Mouse (Mus musculus): ENCODE measurements around the gene Rtl1.

Gene Rtl1

DNA sequence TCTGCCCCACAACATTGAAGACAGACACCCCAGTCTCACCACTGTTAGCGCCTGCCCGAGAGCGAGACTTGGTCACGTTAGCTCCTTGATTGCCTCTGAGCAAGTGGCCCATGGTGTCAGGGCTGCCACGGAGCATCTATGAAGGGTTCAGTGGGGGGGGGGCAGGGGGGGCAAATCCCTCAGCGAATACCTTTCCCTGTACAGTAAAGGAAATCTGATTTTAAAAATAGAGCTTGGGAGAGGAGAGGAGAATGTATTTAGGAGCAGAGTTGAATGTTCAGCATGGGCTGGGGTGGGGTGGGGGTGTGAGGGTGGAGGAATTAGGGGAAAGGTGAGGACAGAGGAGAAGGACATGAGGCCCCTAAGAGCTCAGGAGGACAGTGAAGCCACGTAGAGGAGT is at the start of gene Rtl1:
TSS of gene Rtl1 (minus strand) at position 101 of the 400 bp plus-strand sequence.
- DNase-seq (ENCODE audit: low spot score), result no peak

DNA sequence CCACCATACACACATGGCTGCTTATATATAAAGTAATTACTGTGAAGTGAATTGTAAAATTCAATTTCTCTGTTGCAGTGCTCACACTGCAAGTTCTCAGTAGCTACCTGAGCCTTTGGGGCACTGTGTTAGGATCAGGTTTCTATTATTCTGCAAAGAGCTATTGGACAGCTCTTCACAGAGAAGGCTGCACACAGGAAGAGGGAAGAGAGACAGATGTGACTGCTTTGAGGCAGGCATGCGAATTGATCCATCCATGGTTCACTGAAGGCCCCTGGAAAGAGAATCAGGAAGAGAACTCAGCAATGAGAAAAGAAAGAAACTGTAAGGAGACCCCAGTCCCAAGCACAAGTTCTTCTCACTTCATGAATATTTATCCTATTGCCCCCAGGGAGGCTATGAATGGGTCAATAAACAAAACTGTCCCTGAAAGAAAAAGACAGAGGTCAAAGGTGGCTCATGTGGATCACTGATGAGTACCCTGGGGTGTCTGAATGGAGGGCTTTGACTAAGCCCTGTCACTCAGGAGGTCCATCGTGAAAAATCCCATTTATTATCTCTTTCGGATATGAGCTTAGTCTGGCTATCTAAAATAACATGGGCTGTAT is 40.5 kb upstream of the Rtl1 start:
- DNase-seq (ENCODE audit: low spot score), result no peak

GRCm38 (mm10) chr12:109632035-109632434 is 31.9 kb upstream of the Rtl1 start:
- DNase-seq (ENCODE audit: low spot score), result no peak

GRCm38 (mm10) chr12:109628887-109629286 is 28.8 kb upstream of the Rtl1 start:
- DNase-seq (ENCODE audit: low spot score), result no peak

GRCm38 (mm10) chr12:109626910-109627309 is 26.8 kb upstream of the Rtl1 start:
- no peak for DNase-seq (ENCODE audit: low spot score)

DNA sequence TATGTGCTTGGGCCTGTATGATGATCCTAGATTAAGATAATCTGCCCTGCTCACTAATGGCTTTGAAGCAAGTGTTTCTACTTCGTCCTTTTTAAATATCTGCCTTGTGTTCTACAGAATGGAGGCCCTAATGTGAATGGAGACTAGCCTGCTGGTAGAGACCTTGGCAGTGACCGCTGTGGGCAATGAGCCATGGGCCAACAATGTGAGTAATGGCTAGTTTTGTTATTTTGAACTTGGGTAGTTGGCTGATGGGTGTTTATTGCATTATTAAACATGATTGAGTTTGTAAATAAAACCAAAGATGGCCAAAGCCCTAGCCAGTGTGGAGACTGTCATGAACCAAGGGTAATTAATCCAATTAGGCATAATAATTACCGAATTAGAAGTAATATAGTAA is 20.1 kb upstream of the Rtl1 start:
- DNase-seq (ENCODE audit: low spot score), result no peak

DNA sequence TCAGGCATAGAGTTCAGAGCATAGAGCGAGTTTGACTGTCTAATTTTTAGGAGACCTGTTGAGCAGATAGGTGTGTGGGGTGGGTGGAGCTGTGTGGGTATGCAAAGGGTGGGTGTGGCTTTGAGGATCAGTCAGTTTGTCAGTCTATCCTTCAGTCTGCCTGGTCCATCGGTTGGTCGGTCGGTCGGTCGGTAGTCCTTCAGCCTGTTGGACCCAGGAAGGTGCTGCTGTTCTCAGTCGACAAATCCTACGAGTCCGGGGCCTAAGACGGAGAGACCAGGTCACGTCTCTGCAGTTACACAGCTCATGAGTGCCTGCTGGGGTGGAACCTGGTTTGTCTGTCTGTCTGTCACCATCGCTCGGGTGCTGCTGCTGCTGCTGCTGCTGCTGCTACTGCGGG is 17.9 kb upstream of the Rtl1 start:
- no peak for DNase-seq (ENCODE audit: low spot score)

DNA sequence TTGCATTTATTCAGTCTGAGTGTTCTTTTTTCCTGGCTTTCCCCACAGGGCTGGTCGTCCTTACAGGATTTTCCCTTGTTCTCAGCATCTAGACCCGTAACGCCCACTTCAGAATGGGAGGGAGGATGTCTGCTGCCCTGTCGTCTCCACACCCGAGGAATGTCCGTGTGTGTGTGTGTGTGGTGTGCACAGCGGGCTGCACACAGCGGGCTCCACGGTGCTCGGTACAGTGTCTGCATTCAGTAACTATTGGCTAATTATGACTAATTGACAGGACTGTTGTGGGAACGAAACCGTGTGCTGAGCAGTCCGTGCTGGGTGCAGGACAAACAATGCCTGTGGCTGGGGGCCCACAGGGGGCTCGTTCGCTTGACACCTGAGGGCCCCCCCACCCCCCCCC is 17.0 kb upstream of the Rtl1 start:
- DNase-seq (ENCODE audit: low spot score), result no peak

GRCm38 (mm10) chr12:109615371-109615770 is 15.2 kb upstream of the Rtl1 start:
- no peak for DNase-seq (ENCODE audit: low spot score)

DNA sequence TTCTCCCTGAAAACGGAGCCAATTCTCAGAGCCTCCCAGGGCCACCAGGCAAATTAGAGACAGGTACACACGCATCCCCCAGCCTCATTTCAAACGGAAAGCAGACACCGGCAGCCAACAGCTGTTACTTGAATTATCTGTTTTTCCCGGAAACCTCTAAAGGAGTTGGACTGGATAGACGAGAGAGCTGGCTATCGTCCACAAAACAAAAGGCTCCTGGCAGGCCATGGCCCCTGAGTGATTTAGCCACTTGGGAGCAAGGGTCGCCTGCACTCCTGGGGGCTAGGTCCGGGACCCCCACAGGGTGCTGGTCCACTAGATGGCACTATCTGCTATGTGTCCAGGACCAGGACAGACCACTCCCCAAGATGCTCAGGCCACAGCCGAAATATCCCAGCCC is 14.3 kb upstream of the Rtl1 start:
- DNase-seq (ENCODE audit: low spot score), result no peak

- no peak for DNase-seq (ENCODE audit: low spot score)
These were observed 12.6 kb upstream of the Rtl1 start for GRCm38 (mm10) chr12:109612392-109613385.

DNA sequence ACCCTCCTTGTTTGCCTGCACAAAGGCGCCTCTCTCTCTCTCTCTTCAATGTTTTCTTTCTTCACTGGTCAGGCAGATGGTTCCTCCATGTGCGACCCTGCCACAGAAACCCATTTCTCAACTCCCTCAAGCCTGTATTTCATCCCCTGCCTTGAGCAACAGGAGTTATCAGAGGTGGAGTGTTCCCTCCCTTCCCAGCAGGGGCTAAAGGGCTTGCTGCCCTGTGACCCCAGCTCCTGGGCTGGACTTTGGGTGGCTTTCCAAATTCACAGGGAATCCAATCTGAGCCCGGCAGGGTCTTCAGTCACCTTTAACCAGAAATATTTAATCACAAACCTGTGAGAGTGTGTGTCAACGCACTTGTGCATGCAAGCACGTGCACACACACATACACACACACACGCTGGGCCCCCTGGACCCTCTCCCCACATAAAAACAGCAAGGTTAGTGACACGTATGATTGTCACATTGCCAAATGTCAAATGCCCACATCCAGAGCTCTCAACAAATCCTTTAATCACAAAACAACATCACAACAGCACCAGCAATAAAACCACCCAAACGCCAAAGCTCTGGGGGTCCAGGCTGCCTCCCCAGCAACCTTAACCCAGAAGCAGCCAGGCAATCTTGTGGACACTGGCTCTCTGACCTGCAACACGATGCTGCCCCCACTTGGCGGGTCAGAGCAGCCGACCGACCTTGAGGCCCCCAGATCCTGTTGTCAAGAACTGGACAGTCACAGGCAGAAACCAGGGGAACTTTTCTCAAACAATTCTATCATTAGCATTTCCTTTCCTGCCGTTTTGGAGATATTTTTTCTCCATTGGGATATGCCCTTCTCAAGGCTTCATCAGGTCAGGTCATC is 8.7 kb upstream of the Rtl1 start:
- no peak for DNase-seq (ENCODE audit: low spot score)

GRCm38 (mm10) chr12:109607953-109608352 is 7.8 kb upstream of the Rtl1 start:
- DNase-seq (ENCODE audit: low spot score), result no peak

GRCm38 (mm10) chr12:109607191-109607590 is 7.1 kb upstream of the Rtl1 start:
- DNase-seq (ENCODE audit: low spot score), result no peak

- DNase-seq (ENCODE audit: low spot score), result no peak
These were observed 5.0 kb upstream of the Rtl1 start for GRCm38 (mm10) chr12:109604982-109605721.

GRCm38 (mm10) chr12:109598551-109599250 is 1.4 kb downstream of the Rtl1 start:
- no peak for DNase-seq (ENCODE audit: low spot score)

DNA sequence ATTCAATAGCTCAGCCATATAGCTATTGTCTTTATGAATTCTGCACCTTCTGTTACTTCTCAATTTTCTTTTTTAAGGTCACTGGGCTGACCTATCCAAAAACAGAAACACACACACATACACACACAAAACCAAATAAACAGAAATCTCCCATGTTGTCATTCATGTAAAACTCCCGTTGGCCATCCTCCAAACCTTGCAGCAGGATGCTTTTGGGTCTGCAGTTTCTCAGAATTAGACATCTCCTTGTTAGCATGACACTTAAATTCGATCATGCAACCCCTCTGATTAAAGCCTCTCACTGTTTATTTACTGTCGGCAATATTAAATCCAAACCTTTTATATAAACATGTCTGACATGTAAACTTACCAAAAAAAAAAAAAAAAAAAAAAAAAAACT is 3.4 kb downstream of the Rtl1 start:
- DNase-seq (ENCODE audit: low spot score), result no peak

DNA sequence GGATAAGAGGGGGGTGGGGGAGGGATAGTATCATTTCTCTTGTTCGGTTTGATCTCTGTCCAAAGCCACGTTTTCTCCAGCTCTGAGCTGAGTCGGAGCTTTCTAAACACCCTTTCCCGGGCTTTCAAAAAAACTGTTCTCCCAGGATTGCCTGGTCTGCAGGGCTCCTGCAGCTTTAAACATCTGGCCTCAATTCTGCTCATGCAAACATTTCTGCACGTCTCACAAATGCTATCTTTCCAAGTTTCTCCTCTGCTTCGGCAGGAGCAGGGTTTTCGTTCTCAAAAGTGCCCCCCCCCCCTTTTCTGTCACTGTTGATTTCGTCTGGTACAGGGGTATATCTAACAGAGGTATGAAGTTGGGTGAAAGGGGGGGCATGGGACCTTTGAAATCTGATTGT is 3.9 kb downstream of the Rtl1 start:
- no peak for DNase-seq (ENCODE audit: low spot score)

DNA sequence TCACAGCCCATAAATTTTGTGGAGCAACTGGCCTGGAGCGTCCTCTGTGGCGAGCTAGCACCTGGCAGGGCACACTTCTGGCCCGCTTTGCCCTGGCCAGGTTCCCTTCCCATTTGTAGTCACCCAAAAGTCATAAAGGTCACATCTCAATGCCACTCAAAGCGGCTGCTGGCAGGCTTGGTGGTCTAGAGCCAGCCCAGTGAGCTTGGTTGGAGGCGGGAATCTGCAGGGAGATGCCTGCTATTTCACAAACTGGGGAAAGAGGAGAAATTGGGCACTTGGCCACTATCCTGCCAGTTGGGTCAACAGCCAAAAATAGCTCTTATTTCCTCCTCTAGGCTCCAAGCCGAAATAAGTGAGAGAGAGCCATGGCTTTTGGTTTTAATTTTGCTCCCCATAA is 4.4 kb downstream of the Rtl1 start:
- DNase-seq (ENCODE audit: low spot score), result no peak

DNA sequence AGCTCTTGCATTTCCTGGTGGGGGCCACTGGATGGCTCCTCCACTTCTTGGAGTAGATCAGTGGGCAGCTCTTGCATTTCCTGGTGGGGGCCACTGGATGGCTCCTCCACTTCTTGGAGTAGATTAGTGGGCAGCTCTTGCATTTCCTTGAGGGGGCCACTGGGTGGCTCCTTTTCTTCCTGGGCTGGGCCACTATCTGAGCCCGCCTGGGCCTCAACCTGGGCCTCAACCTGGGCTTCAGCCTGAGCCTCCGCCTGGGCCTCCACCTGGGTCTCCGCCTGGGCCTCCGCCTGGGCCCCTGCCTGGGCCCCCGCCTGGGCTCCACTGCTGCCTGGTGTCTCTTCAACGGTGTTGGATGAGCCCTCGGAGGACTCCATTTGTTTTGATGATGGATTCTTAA is 5.2 kb downstream of the Rtl1 start:
- no peak for DNase-seq (ENCODE audit: low spot score)

DNA sequence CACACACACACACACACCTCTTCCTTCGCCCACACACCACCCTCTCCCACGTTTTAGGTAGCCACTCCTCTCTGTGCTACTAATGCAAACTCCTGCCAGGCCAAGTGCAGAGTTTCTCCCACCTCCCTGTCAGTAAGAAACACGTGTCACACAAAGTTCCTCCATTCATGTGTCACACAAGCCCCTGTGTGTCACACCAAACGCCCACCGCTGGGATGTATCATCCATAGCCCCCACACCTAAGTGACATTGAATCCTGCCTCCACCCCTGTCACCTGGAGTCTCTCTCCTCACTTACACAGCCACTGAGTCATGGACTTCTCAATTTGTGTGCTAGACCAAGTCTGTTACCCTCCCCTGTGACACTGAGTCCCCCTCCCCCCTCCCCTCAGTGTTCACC is 17.9 kb downstream of the Rtl1 start:
- DNase-seq (ENCODE audit: low spot score), result no peak
